Mouse (Mus musculus): ENCODE results near the gene Osm.

Osm gene

GRCm38 (mm10) chr11:4216248-4217000 lies 19.8 kb upstream of the Osm start:
- peak; percentile 70 to 74 for DNase-seq

- peak; percentile 94 to 96 for DNase-seq
These were observed 18.1 kb upstream of the Osm start, which contains the start of gene Castor1 for GRCm38 (mm10) chr11:4217914-4218629. Castor1 (plus strand) TSS chr11:4218225.

DNA sequence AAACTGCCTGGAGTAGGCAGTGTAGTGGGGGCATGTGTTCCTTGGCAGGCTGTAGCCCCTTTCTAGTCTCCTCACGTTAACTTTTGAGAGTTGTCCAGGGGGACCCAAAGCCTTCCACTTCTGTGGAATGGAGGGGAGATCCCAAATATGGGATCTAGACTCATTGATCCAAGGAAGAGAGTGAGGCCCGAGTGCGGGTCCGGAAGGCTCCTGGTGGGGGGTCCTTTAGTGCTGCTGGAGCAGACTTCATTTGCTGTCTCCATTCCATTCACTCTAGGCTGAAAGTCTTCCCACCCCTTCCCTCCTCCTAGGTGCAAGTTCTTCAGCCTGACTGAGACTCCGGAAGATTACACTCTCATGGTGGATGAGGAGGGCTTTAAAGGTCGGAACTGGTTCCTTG lies 17.6 kb upstream of the Osm start:
- no peak for DNase-seq

DNA sequence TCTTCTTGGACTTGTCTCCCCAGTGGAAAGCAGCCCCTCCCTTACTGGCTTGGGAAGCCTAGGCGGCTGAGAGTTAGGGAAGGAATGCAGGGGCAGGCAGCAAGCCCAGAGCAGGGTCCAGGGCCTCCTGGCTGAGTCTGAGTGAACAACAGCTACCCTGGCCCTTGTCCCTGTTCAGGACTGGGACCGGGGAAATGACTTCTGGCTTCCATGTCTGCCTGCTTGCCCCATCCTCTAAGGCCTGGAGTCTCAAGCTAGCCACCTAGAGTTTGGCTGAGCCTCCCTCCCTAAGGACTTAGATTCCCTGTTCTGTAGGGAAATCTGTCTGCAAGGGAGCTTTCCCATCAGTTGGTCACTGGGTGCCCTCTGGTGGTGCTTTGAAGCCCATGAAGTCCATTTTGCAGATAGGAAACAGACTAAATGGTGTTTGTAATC lies 16.9 kb upstream of the Osm start:
- peak; percentile 74 to 82 for DNase-seq

GRCm38 (mm10) chr11:4219908-4220307 lies 16.3 kb upstream of the Osm start:
- DNase-seq, result no peak

DNA sequence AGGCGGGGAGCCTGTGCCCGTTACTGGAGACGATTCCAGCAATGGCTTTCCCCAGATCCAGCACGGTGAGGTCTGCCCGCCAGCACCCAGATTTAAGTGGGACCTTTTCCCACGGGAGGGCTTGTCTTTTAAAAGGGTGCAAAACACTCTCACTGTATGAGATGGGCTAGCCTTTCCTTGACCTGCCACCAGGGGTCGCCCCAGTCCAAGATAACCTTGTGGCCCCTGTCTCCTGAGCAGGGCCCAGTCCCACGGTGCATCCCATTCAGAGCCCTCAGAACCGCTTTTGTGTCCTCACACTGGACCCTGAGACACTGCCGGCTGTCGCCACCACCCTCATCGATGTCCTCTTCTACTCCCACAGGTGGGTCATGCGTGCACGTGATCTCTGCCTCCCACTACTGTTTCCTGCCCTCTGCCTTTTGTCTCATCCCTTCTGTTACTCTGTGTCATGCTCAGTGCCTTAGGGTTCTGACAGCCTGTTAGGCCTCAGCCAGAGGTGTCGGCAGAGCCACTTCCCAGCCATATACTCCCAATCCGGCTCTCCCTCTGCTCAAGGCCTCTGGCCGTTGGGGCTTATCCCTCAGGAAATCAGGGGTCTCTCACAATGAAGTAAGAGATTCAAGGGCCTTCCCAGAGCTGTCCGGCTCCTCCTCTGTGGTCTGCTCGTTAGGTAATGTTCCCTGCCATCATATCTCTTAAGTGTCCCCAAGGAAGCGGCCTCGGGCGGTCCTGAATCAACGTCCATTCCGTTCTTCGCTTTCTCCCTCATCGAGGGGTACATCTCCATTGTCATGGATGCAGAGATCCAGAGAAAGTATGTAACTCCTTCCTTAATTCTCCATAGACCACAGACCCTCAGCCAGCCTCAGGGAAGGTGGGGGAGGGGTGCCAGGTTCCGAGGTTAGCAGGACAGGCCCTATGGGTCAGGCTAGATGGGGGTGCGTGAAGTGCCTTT lies 15.5 kb upstream of the Osm start:
- peak; percentile 76 to 85 for DNase-seq

- no peak for DNase-seq
These were observed 13.9 kb upstream of the Osm start for GRCm38 (mm10) chr11:4222046-4222950.

DNA sequence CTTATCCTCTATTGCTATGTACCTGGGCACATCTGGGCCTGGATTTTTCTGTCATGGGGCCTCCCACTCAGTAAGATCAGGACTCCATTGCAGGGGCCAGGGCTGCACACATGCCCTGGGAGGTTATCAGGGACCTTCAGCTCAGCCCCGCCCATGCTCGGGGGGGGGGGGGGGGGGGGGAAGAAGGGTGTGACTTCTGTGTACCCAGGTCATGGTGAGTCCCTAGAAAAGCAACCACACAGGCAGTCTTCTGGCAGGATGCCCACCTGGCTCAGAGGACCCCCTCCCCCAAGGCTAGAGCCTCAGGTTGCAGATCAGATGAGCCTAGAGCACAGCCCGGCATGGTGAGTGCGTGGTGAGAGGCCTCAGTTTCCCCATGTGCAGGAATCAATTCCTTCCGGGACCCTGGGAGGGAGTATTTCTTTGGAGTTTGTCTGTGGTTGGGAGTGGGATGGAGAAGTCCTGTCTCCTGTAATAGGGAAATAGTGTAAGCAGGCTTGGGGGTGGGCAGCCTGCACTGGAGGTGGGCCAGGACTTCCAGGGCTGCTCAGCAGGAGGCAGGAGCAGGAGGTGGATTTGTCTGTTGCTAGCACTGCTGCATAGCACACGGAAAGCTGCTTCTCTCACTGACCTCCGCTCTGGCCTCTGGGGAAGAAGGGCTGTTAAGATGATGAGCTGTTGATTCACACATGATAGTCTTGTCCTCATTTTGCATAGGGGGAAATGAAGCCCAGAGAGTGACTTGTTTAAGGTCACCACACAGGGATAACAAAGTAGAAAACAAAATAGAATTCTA lies 12.6 kb upstream of the Osm start:
- DNase-seq, result no peak

- DNase-seq, result no peak
These were observed 12.0 kb upstream of the Osm start for GRCm38 (mm10) chr11:4224223-4224622.

GRCm38 (mm10) chr11:4226569-4227325 lies 9.5 kb upstream of the Osm start:
- DNase-seq, result no peak

GRCm38 (mm10) chr11:4228463-4228862 lies 7.8 kb upstream of the Osm start:
- DNase-seq, result peak in 1 of 2 experiments; percentile 55

DNA sequence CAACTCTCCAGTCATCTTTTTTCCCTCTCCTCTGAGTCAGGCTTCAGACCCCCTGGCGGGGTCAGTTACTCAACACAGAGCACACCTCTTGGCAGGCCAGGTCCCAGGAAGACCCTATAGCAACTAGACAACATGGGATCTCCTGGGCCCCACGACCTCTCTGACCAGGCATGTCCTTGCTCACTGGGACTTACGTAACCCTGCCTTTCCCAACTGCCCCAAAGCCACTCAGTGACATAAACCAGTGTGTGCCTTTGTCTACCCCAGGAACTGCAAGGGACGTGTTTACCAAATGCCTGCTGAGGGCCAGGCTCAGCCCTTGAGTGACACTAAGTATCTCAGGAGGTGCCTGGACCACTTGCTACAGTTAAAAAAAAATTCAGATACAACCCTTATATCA lies 6.4 kb upstream of the Osm start:
- DNase-seq, result no peak

DNA sequence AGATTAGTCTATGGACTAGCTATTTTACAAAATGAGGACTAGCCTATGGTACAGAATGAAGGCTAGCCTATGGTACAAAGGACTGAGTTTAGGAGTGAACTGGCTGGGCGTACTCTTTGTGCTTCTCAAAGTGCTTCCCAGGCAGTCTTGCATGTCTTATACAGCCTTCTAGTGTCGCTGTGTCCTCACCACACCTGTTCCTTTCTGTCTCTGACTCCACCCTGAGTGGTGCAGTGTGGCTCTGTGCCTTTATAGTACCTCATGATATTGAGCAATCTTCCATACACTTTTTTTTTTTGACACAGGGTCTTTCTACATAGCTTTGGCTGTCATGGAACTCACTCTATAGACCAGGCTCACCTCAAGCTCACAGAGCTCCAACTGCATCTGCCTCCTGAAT lies 4.8 kb upstream of the Osm start:
- DNase-seq, result no peak

GRCm38 (mm10) chr11:4232644-4233043 lies 3.6 kb upstream of the Osm start:
- DNase-seq, result peak; percentile 54 to 55

DNA sequence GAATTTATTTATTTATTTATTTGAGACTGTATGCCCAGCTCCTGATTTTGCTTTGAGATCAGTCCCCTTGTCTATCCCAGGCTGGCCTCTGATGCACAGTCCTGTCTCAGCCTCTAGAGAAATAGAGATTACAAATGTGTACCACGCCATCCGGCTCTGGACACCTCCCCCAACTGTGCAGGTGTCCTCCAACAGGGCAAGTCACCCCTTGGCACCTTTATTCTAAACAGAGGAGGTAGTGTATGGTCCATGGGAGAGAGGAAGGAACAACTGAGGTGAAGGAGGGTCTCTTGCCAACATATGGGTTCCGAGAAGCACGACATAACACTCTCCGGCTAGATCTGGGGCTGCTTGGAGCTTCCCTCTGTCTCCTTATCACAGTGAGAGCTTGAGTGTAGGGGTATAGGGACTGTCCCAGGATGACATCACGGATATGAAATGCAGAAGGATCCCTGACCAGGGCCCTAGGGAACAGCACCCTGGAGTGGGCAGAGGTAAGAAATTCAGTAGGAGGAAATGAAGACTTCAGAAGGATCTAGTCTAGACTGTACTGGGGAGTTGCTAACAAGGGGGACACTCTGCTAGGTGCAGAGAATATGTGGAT lies 1.1 kb upstream of the Osm start:
- no peak for DNase-seq

- peak in 1 of 2 experiments; percentile 29 for DNase-seq
These were observed 387 bp downstream of the Osm start for GRCm38 (mm10) chr11:4236546-4237067.

DNA sequence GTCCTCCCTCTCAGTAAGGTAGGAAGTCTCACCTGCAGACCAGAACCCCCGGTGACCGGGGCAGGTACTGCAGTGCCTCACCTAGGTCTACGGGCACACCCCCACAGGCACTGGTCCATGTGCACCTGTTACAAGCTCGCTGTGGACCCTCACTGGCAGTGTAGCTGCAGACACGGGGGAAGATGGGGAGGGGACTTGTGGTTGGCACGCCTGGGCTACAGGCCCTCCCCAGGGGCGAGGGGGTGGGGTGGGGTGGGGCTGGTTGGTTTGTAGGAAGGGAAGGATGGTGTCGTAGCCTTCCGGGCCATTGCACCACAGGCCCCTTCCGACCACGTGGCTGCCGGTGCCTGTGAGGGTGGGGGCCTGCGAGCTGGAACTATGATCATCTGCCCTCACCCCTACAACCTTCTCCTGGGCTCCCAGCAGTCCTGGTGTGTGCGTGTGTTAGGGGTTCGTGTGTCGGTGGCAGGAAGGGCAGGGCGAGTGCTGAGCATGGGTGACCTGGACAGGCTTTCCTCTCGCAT lies 1.2 kb downstream of the Osm start:
- peak in 1 of 2 experiments; percentile 52 for DNase-seq

DNA sequence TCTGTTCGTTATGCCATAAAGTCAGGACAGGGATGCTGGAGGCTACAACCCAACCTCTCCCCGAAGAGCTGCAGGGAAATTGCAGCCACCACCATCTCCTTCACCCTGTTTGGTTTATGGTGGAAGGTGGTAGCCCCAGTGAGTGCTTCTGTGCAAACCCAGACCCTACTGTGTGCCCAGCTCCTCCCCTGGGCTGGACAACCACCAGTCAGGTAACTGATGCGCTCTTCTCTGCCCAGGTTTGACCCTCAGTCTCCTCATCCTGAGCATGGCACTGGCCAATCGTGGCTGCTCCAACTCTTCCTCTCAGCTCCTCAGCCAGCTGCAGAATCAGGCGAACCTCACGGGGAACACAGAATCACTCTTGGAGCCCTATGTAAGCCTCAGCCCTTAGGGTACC lies 1.9 kb downstream of the Osm start:
- no peak for DNase-seq

- DNase-seq, result no peak
These were observed 3.5 kb downstream of the Osm start for GRCm38 (mm10) chr11:4239691-4240090.

Measured in lung, postnatal 4 days (tissue).